Mouse (Mus musculus) duodenum, adult 2 months (tissue): ENCODE measurements around the gene Ttll3. TPM values are rescaled to one million over a fixed set of nuclear protein-coding genes. Genes with fewer than 3 reads are reported as not detected.

Experiments
- polyA plus RNA-seq: library from polyadenylated mRNA; depleted of rRNA; stranded (reverse); fragments of >200 nt; gene quantifications from 2 replicates; pipeline ENCODE4 v1.2.3, GENCODE M21; 2012; ENCODE audit warnings: low replicate concordance; rRNA removed

Gene Ttll3
- polyA plus RNA-seq: 8.6 and 11.1 TPM in 2 replicates

DNA sequence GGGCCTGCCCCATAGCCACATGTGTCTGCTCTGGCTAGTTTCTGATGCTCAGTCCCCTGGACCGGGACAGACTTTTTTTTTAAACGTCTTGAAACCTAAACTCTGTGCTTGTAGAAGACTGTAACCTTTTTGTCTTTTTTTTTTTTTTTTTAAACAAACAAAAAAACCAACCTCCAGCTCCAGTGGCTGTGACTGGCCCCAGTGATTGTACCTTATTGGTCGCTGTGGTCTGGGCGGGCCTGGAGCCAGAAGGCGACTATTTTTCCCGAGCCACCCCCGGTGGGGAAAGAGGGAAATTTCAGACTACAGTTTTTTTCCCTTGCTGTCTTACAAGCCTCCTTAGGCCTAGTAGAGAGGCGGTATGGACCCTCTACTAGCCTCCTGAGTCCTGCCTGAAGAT is at the start of gene Ttll3:
Gene Ttll3 (plus strand): TSS at position 301 of the 400 bp plus-strand sequence.

GRCm38 (mm10) chr6:113343177-113344092 is 45.6 kb upstream of the Ttll3 start, which contains the start of gene Camk1:
Gene Camk1, minus strand, starts transcription at chr6:113343984.

DNA sequence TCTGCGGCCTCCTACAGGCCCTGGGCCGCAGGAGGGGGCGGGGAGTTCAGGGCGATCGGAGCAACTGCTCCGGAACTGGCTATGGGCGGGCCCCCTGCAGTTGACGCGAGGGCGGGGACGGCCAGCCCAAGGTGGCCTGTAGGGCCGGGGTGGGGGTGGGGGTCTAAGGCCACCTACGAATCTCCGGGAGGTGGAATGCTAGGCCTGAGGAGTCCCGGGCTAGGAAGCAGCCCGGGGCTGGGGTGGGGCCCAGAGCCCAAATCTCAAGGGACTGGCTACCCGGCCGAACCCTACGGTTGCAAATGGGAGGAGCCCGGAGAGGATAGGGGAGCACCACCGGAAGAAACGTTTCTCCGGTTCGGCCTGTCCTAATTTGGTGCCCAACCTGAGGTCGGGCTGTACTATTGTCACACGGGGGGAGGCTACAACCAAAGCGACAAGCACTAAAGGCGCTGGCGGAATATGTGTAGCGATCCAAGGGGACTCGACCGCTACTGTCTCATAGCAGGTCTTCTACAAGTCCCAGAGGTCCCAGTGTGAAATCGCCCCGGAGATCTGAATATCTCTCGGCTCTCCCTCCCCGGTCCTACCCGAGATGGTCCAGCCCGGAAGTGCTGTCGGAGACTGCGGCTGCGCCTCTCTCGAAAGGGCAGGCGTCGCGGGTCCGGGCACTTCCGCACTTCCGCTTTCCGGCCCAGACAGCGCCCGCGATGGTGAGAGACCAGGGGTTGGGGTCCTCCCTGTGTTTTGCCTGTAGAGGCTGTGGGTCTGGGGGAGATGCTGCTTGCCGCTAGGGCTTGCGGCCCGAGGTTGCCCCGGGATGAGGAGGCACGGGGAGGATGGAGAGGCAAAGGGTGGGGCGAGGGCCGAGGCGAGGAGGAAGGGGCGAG is 11.3 kb upstream of the Ttll3 start, which contains the start of the genes Tada3 and Arpc4:
Gene Tada3 (minus strand): TSS at position 388 of the 890 bp plus-strand sequence.
Gene Arpc4 (plus strand): TSS at position 620 of the 890 bp plus-strand sequence.

GRCm38 (mm10) chr6:113419199-113419587 is 30.1 kb downstream of the Ttll3 start, which contains the start of gene Rpusd3:
Gene Rpusd3, minus strand, starts transcription at chr6:113419340.

GRCm38 (mm10) chr6:113435664-113436205 is 46.7 kb downstream of the Ttll3 start, which contains the start of gene Cidec:
Gene Cidec, minus strand, starts transcription at chr6:113435760.

DNA sequence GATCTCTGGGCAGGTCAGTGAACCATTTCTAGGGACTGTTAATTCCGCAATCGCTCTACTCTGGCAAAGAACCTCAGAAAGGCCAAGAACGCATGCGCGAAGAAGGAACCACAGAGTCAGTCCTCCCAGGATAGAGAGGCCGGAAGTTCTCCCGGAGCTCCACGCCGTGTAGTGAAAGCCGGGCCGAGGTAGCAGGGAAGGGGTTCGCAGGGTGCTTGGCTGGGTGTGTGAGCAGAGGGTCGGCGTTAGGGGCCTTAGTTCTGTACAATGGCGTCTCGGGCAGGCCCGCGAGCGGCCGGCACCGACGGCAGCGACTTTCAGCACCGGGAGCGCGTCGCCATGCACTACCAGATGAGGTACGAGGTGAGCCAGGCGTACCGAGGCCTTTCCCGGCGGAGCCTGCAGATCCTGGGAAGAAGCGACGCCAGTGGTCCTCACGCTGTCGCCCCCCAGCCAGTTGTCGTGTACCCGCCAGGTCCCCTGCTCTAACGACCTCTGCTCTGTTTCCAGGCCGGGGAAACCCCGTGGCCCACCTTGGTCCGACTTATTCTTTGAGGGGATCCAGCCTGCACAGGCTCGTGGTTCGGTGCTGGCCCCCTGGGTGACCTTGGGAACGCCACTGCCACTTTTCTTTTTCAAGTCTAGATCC is 53.5 kb downstream of the Ttll3 start, which contains the start of gene Jagn1:
Gene Jagn1 (plus strand): TSS at position 128 of the 649 bp plus-strand sequence.

DNA sequence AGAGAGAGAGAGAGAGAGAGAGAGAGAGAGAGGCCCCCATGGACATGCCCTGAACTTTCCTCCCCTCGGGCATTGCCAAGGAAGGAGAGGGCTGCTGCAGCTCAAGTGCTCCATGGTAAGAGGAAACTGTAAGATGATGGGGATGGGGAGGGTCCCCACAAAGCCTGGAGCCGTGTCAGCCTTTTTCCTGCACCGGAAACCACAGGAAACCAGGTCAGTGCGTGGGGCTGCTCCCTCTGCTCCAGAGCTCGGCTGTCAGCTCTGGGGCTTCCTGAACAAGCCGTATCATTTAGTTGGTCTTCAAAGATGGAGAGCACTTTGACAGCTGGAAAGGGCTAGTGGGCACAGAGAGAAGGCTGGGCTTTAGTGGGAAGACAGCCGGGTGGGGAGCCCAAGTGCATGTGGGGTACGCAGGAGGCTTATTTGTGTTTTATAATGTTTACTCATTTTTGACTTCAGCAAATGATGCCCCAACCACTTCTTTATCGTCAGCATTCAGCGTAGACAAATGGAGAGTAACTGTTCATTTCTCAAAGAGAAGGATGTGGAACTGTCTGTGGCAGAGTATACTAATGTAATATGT is 69.0 kb downstream of the Ttll3 start, which contains the start of gene Il17re:
Gene Il17re (plus strand): TSS at position 533 of the 583 bp plus-strand sequence.

Other genes starting within 250 kb of the Ttll3 start
- gene Lhfpl4, start 193.9 kb upstream of the Ttll3 start, polyA plus RNA-seq: 0.30 and 0.39 TPM in 2 replicates
- 47.0 and 65.2 TPM in 2 replicates for gene Mtmr14, start 151.4 kb upstream of the Ttll3 start, polyA plus RNA-seq
- not detected in 2 replicates for gene Cpne9, start 107.0 kb upstream of the Ttll3 start, polyA plus RNA-seq
- gene Brpf1, start 82.1 kb upstream of the Ttll3 start, polyA plus RNA-seq: 6.7 and 11.1 TPM in 2 replicates
- gene Ogg1, start 62.3 kb upstream of the Ttll3 start, polyA plus RNA-seq: 8.0 and 11.7 TPM in 2 replicates
- 18.2 and 19.5 TPM in 2 replicates for gene Camk1, start 45.3 kb upstream of the Ttll3 start, polyA plus RNA-seq
- gene Tada3, start 11.4 kb upstream of the Ttll3 start, polyA plus RNA-seq: 15.6 and 22.6 TPM in 2 replicates
- 67.3 and 119 TPM in 2 replicates for gene Arpc4, start 11.1 kb upstream of the Ttll3 start, polyA plus RNA-seq
- gene Rpusd3, start 30.1 kb downstream of the Ttll3 start, polyA plus RNA-seq: 84.5 and 129 TPM in 2 replicates
- gene Cidec, start 46.5 kb downstream of the Ttll3 start, polyA plus RNA-seq: 128 and 320 TPM in 2 replicates
- gene Jagn1, start 53.3 kb downstream of the Ttll3 start, polyA plus RNA-seq: 30.9 and 44.6 TPM in 2 replicates
- 4.0 and 14.6 TPM in 2 replicates for gene Il17re, start 69.2 kb downstream of the Ttll3 start, polyA plus RNA-seq
- 244 and 628 TPM in 2 replicates for gene Il17rc, start 82.2 kb downstream of the Ttll3 start, polyA plus RNA-seq
- 7.6 and 8.4 TPM in 2 replicates for gene Creld1, start 94.0 kb downstream of the Ttll3 start, polyA plus RNA-seq
- gene Prrt3, start 112.7 kb downstream of the Ttll3 start, polyA plus RNA-seq: 0.04 and 0.15 TPM in 2 replicates
- 18.4 and 21.6 TPM in 2 replicates for gene Emc3, start 142.4 kb downstream of the Ttll3 start, polyA plus RNA-seq
- 0.89 and 1.6 TPM in 2 replicates for gene Fancd2, start 142.4 kb downstream of the Ttll3 start, polyA plus RNA-seq
- gene Fancd2os, start 211.5 kb downstream of the Ttll3 start, polyA plus RNA-seq: not detected in 2 replicates
- 67.1 and 90.7 TPM in 2 replicates for gene Brk1, start 215.5 kb downstream of the Ttll3 start, polyA plus RNA-seq
- 5.1 and 7.9 TPM in 2 replicates for gene Vhl, start 234.7 kb downstream of the Ttll3 start, polyA plus RNA-seq
- gene Irak2, start 249.2 kb downstream of the Ttll3 start, polyA plus RNA-seq: 40.6 and 58.1 TPM in 2 replicates